Mouse (Mus musculus) stomach, embryonic 15.5 days (tissue): ENCODE data around the gene Pde7b. TPM values are rescaled to one million over a fixed set of nuclear protein-coding genes. Genes with fewer than 3 reads are reported as not detected.
A peak's percentile ranks its signal among the peaks of the same experiment; 100 is the strongest.

Experiments
- ATAC-seq: fragments of 200-750 bp; cut with Nextera tagmentation; 2 replicates; pipeline ENCODE4 v1.8.0; 2017; ENCODE audit warnings: low read depth, moderate number of reproducible peaks, moderate TSS enrichment; ENCODE audit not compliant: insufficient read depth, low FRiP score
- H3K27ac ChIP-seq: fragments of 300-500 bp; sonication (generic); 2 replicates; pipeline ENCODE4 v1.5.1; 2015; ENCODE audit warnings: mild to moderate bottlenecking, inconsistent platforms
- H3K27me3 ChIP-seq: fragments of 300-500 bp; sonication (generic); replicated peaks from 2 replicates; pipeline ENCODE4 v1.6.1; 2015; ENCODE audit warnings: inconsistent platforms
- H3K36me3 ChIP-seq: fragments of 300-500 bp; sonication (generic); 2 replicates; pipeline ENCODE4 v1.6.1; 2015; ENCODE audit warnings: inconsistent platforms
- H3K4me1 ChIP-seq: fragments of 300-500 bp; sonication (generic); 2 replicates; pipeline ENCODE4 v1.6.1; 2015; ENCODE audit warnings: inconsistent platforms
- H3K4me2 ChIP-seq: fragments of 300-500 bp; sonication (generic); 2 replicates; pipeline ENCODE4 v1.6.1; 2015; ENCODE audit warnings: mild to moderate bottlenecking, inconsistent platforms
- H3K4me3 ChIP-seq: fragments of 300-500 bp; sonication (generic); replicated peaks from 2 replicates; pipeline ENCODE4 v1.5.1; 2015; ENCODE audit warnings: inconsistent platforms
- H3K9ac ChIP-seq: fragments of 300-500 bp; sonication (generic); 2 replicates; pipeline ENCODE4 v1.6.1; 2015; ENCODE audit warnings: inconsistent platforms
- H3K9me3 ChIP-seq: fragments of 300-500 bp; sonication (generic); 2 replicates; pipeline ENCODE4 v1.6.1; 2016; ENCODE audit warnings: inconsistent platforms
- WGBS: fragments of 180-500 bp; shearing (Covaris S2); methylation state at CpG from one replicate; pipeline ENCODE4 v1.1.7; 2015; 5-methylcytosine and 5-hydroxymethylcytosine counted together
- polyA plus RNA-seq: library from polyadenylated mRNA; unstranded; fragments of >200 nt; fragmentation: Nextera tagmentation; extraction: Ambion mirVana; gene quantifications from 2 replicates; pipeline ENCODE4 v1.2.1, GENCODE M21; 2015

The Pde7b gene
- polyA plus RNA-seq, 1 experiment from 2014 or later, result 3.9 TPM

DNA sequence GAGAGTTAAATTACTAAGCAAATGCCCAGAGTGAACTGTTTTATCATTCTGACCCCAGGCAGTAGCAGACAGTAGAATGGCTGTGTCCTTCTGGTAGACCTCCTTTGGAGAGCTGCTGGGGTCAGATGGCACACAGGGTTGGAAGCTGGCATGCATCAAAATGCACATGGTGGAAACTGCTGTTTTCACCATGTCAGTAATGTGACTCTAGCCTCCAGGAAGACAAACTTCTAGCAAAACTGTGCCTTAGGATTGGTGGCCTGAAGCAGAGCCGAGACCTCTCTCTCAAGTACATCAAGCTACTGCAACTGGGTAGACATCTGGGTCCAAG lies 91.8 kb downstream of the Pde7b start:
- Histone ChIP-seq H3K27ac (no peak overlapping the region), H3K36me3 (no peaks in the 10 kb centered on the region), H3K4me3 (no peak overlapping the region), H3K9ac (no peak overlapping the region), H3K27me3 (no peaks in the 10 kb centered on the region), H3K4me2 (no peak overlapping the region), H3K4me1 (no peaks in the 10 kb centered on the region; the same call in 1 of the 2 replicates), H3K9me3 (no peaks in the 10 kb centered on the region)
- 93% methylated on average over 1 of the region's 1 CpGs for WGBS
- ATAC-seq, result no peak

DNA sequence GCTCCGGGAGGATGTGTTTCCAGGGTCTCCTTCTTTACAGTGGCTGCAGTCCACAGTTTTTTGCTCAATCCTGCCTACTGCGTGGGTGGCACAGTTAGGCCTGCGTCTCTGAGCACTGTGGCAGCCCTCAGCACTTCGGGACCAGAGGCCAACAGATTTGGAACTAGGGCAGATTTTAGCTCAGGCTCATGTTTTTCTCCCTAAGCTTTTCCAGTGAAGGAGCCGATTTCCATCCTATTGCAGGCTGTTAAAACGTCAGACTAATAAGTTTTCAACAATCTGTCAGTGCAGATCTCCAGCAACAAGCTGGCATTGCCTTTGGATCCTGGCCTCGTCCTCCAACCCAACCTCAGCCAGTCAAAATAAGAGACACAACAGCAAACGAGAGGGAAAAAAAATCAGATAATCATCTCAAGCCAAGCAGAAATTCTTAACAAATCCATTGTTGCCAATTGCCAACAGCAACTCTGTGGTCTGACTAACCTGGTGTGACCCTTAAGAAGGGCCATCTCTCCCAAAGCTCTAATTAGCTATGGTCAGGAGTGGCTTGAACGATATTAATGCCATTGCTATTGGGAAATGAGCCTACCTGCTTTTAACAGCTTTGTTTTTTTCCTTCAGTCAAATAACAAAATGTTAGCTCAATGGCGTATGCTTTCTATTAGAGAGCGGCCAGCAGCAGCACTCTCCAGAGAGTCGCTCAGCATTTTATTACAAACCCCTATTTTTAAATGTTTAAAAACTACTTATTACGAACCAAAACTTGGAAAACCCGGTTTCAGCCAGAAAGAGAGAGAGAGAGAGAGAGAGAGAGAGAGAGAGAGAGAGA lies 92.4 kb downstream of the Pde7b start:
- Histone ChIP-seq H3K9me3 (no peaks in the 10 kb centered on the region), H3K4me2 (no peak overlapping the region), H3K27ac (no peak overlapping the region), H3K9ac (no peak overlapping the region), H3K4me3 (no peak overlapping the region), H3K4me1 (no peaks in the 10 kb centered on the region; the same call in 1 of the 2 replicates), H3K27me3 (no peaks in the 10 kb centered on the region), H3K36me3 (no peaks in the 10 kb centered on the region)
- ATAC-seq, result no peak
- 77% methylated on average over 14 of the region's 14 CpGs for WGBS

DNA sequence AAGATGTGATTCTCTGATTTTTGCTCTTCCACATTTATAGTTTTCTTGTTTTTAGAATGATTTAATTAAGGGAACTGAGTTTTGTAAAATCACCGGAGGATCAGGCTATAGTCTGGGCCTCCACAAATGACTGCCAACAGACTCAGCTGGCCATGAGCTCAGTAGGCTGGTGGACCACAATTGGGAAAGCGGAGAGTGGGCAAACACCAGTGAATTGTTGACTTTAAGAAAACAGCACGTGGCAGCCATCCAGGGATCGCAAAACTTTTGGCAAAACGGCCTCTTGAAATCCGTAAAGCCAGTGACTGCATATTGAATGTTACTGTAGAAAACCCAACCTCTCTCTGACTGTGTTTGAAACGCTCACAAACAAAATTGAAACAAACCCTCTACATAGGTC lies 94.8 kb downstream of the Pde7b start:
- H3K4me1 ChIP-seq, result no peaks in the 10 kb centered on the region; the same call in 1 of the 2 replicates
- H3K27ac ChIP-seq, result no peak overlapping the region
- H3K4me3 ChIP-seq, result no peak overlapping the region
- no peaks in the 10 kb centered on the region for H3K27me3 ChIP-seq
- no peaks in the 10 kb centered on the region for H3K36me3 ChIP-seq
- H3K9ac ChIP-seq, result no peak overlapping the region
- ATAC-seq, result no peak
- H3K4me2 ChIP-seq, result no peak overlapping the region
- WGBS, result 31% methylated on average over 7 of the region's 7 CpGs
- H3K9me3 ChIP-seq, result no peaks in the 10 kb centered on the region

DNA sequence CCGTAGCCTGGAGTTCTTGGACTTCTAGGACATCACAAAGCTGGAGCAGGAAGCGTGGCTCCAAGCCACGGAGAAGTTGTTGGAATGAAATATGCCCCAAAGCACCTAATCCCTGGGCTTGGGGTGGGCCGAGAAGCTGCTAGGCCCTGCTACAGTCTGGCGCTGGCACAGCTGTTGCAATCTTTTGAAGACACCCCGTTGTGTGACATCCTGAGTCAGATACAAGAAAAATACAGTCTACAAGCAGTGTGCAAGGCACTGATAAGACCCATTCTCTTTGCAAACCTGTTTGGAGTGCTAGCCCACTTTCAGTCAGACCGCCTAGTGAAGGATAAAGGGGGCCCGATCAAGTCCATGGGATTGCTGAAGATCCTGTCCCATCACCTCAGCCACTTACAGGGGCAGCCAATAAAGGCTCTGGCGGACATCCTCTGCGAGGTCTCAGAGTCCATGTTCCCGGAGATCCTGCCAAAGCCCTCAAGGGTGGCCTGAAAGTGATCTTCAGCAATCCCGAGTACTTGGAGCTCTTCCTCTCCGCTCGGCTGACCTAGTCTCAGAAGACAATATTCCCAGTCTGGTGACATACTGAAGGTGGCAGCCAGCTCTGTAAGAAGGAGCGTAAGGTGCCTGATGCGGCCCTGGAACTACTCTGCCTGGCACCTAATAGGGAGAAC lies 99.0 kb downstream of the Pde7b start:
- Histone ChIP-seq H3K9me3 (no peaks in the 10 kb centered on the region), H3K9ac (no peak overlapping the region), H3K4me3 (no peak overlapping the region), H3K36me3 (no peaks in the 10 kb centered on the region), H3K27me3 (no peaks in the 10 kb centered on the region), H3K27ac (no peak overlapping the region), H3K4me1 (no peaks in the 10 kb centered on the region; the same call in 1 of the 2 replicates), H3K4me2 (no peak overlapping the region)
- 87% methylated on average over 16 of the region's 16 CpGs for WGBS
- no peak for ATAC-seq

DNA sequence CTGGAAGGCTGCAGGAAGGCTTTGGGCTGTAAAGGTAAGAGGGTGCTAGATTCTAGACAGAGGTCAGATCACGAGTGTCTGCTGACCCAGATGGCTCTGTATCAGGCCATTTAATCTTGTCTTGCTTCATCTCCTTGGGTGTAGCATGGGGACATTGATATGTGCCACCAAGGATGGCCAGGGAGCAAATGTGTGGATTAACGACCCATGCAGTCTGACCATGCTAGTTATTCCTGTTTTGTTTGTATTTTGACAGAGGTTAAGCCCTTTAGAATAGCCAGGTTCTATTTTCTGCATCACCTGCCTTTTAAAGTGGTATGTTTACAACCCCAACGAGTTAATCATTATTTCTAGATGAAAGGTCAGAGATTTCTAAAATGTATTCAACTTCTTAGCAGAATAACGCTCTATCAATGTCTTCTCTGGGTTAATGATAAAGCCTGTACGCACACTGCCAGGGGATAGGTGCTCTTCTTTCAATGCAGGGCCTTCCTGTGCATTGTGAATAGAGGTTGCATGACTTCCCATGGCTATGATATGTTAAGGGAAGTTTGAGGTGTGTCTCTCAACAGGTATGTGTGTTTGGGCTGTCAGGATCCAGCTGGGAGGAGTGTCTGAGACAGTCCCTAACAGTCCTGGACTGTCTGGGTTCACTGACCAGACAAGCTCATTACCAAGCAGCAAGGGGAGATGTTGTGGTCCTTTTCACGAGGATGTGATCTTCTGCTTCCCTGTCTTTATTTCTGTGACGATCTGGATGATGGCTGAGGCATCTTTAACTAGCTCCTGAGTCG lies 103.0 kb downstream of the Pde7b start:
- H3K27ac ChIP-seq, result no peak overlapping the region
- no peak overlapping the region for H3K9ac ChIP-seq
- no peaks in the 10 kb centered on the region for H3K36me3 ChIP-seq
- H3K4me3 ChIP-seq, result no peak overlapping the region
- no peak overlapping the region for H3K4me2 ChIP-seq
- no peak for ATAC-seq
- H3K27me3 ChIP-seq, result no peaks in the 10 kb centered on the region
- 49% methylated on average over 8 of the region's 8 CpGs for WGBS
- no peaks in the 10 kb centered on the region for H3K9me3 ChIP-seq
- H3K4me1 ChIP-seq, result no peaks in the 10 kb centered on the region

DNA sequence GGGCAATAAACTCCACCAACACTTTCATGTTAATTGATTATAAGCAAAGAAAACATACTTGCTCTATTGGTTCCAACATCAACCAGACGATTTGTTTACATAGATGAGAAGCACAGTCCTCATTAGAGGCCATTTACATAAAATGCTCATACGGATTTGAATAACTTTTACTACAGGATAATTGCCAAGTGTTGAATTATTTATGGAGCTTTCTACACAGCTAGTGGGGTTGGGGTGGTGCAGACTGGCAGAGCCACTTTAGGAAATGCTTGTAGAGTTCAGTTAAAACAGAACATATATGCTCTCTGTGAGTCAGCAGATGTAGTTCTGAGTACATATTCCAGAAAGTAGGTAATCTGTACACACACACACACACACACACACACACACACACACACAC lies 118.9 kb downstream of the Pde7b start:
- Histone ChIP-seq H3K9ac (no peak overlapping the region), H3K9me3 (no peaks in the 10 kb centered on the region), H3K4me2 (no peak overlapping the region), H3K36me3 (no peaks in the 10 kb centered on the region), H3K4me3 (no peak overlapping the region), H3K27me3 (no peaks in the 10 kb centered on the region), H3K27ac (no peak overlapping the region), H3K4me1 (no peaks in the 10 kb centered on the region)
- WGBS, result 70% methylated on average over 2 of the region's 2 CpGs
- ATAC-seq, result no peak

DNA sequence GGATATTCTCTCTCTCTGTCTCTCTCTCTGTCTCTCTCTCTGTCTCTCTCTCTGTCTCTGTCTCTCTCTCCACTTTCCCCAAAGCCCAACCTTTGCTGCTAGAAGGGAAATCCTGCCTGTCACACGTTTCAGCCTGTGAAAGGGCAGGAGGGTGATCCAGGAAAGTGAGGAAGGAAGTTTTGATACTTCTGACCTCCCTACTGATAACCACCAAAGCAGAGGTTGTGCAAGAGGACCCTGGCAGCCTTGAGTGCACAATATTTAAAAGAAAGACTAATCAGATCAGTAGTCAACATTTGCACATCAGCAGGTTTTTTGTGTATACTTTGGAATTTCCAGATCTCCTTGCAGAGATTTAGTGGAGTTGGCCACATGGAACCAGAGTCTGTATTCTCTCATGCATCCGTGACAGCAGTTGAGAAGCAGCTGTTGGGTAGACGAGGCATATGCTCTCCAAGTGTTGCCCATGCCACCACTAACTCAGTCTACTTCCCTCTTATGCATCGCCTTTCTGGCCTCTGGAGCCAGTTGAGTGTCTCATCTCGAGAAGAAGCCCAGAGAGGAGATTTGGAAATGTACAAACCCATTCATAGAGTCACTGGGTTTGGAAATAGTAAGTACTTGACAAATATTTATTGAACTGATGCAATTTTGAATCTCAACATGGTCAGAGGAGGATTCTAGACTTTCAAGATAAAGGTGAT lies 129.6 kb downstream of the Pde7b start:
- no peak overlapping the region for H3K4me3 ChIP-seq
- no peak overlapping the region for H3K9ac ChIP-seq
- H3K36me3 ChIP-seq, result no peaks in the 10 kb centered on the region
- H3K27me3 ChIP-seq, result no peaks in the 10 kb centered on the region
- no peaks in the 10 kb centered on the region for H3K4me1 ChIP-seq
- ATAC-seq, result no peak
- H3K4me2 ChIP-seq, result no peak overlapping the region
- no peaks in the 10 kb centered on the region for H3K9me3 ChIP-seq
- no peak overlapping the region for H3K27ac ChIP-seq
- 52% methylated on average over 5 of the region's 5 CpGs for WGBS

DNA sequence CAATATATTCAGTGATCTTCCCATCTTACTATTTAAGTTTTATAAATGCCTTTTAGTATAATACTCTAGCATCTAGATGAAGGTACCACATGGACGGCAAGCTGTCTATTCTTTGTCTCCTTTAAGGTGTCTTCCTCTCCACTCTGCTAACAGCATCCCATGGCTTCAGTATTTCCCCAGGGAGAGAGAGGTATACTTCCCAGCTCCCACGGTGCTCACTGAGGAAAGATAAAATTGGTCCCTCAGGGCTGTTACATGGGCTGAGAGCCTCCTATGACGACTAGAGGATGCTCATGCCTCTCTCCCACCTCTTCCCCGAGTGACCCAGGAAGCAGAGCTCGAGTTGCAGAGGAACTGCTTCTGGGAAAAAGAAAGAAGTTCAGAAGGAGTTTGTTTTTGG lies 130.9 kb downstream of the Pde7b start:
- no peak overlapping the region for H3K4me3 ChIP-seq
- H3K27me3 ChIP-seq, result no peaks in the 10 kb centered on the region
- ATAC-seq, result no peak
- H3K4me1 ChIP-seq, result no peaks in the 10 kb centered on the region
- no peaks in the 10 kb centered on the region for H3K9me3 ChIP-seq
- no peak overlapping the region for H3K9ac ChIP-seq
- no peaks in the 10 kb centered on the region for H3K36me3 ChIP-seq
- H3K4me2 ChIP-seq, result no peak overlapping the region
- WGBS, result 43% methylated on average over 5 of the region's 5 CpGs
- no peak overlapping the region for H3K27ac ChIP-seq

DNA sequence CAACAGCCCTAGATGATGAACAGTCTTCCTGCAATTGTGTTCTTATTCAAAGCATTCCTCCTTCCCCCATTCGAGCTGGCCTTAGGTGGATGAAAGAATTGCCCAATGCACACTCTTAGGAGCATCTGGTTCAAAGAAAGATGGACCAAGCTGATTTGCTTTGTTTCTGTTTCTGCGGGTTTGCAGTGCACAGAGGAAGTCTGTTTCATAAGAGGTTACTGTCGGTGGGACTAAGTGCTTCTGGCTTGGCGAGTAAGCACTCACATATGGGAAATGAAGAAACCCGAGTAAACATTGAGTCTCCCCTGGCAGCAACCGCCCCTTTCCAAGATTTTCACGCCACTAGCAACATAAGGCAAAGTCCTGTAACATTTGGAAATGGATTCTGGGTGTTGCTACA lies 134.8 kb downstream of the Pde7b start:
- ATAC-seq, result 0 out of 2 replicates have a peak, but pooled peaks have one; percentile 43
- Histone ChIP-seq H3K9me3 (no peaks in the 10 kb centered on the region), H3K36me3 (no peaks in the 10 kb centered on the region), H3K27ac (no peak overlapping the region), H3K27me3 (no peaks in the 10 kb centered on the region), H3K4me2 (no peak overlapping the region), H3K4me1 (no peaks in the 10 kb centered on the region), H3K4me3 (no peak overlapping the region), H3K9ac (no peak overlapping the region)
- 29% methylated on average over 7 of the region's 7 CpGs for WGBS

DNA sequence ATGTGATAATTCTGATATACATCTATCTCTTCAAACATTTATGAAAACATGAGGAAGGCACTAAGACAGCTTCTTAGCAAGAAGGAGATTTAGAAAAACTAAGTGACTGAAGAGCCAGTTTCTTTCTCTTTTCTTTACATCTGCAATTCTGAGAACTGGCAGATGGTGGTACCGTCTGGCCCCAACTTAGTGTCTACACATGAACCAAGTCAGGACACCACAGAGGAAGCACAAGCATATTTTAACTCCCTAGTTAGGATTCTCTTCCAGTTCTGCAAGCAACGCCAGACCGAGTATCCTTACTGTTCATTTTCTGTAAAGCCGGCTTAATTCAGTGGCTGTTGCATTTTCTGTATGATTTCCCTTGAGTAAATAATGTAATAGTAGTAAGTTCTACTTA lies 138.9 kb downstream of the Pde7b start:
- Histone ChIP-seq H3K36me3 (no peaks in the 10 kb centered on the region), H3K9me3 (no peaks in the 10 kb centered on the region), H3K27ac (no peak overlapping the region), H3K4me1 (no peaks in the 10 kb centered on the region), H3K27me3 (no peaks in the 10 kb centered on the region), H3K4me2 (no peak overlapping the region), H3K4me3 (no peak overlapping the region), H3K9ac (no peak overlapping the region)
- no peak for ATAC-seq
- WGBS, result 88% methylated on average over 4 of the region's 4 CpGs

DNA sequence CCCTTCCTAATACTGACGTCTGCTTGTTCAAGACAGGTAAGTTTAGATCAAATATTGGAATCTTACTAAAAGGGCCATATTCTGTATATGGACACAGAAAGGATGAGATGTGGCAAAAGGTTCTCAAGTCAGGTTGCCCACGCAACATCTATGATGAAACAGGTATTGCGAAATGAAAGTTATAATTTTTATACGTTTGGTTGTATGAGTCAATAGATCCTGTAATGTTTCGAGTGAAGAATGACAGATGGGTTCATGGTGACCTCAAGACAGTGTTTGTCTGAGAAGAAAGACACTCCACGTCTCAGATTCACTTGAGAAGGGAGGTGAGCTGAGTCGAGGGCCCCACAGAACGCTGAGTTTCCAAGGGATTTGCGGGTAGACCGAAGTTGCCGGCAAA lies 149.9 kb downstream of the Pde7b start:
- H3K4me3 ChIP-seq, result no peak overlapping the region
- ATAC-seq, result no peak
- no peaks in the 10 kb centered on the region for H3K27me3 ChIP-seq
- H3K4me2 ChIP-seq, result no peak overlapping the region
- H3K9ac ChIP-seq, result no peak overlapping the region
- no peaks in the 10 kb centered on the region for H3K9me3 ChIP-seq
- no peaks in the 10 kb centered on the region for H3K4me1 ChIP-seq
- 90% methylated on average over 11 of the region's 11 CpGs for WGBS
- H3K36me3 ChIP-seq, result no peaks in the 10 kb centered on the region
- H3K27ac ChIP-seq, result no peak overlapping the region
